Mouse (Mus musculus) lung, postnatal 0 days (tissue): ENCODE measurements around the gene Cryl1.

Experiments used
- CTCF ChIP-seq: IDR thresholded peaks from 2 replicates; pipeline ENCODE4 v1.5.1; 2016; ENCODE audit warnings: antibody characterized with exemption, mild to moderate bottlenecking
- EP300 ChIP-seq: IDR thresholded peaks from 2 replicates; pipeline ENCODE4 v1.6.1; 2016; ENCODE audit warnings: antibody characterized with exemption, mild to moderate bottlenecking, control low read depth

GRCm38 (mm10) chr14:57272341-57272740, 126.0 kb downstream of the Cryl1 start:
- TF ChIP-seq CTCF, result no peak
- no peak for TF ChIP-seq EP300
